8 mouse cellular contexts compared by ENCODE assay signal in the genomic region with DNA sequence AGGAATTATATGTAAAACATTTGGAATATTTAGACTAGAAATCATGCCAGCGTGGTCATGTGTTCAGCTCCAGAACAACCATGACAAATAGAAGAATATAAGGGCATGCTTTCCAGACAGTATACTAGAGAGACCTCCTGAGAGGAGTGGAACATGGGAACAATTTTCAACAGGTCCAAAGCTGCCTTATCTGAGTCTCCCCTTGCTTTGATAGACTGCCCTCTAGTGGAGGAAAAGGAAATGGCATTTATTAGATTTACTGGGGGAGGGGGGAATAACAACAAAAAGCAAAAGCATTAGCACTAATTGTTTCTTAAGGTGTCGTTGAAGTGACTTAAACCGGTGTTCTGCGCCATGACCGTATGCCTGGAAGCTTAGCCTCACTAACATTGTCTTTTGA. TPM values are rescaled to one million over a fixed set of nuclear protein-coding genes. Genes with fewer than 3 reads are reported as not detected.
DNase-seq lines count a peak whose midpoint lies in the region; ATAC-seq and TF ChIP-seq lines count a peak whose summit lies in the region.

No protein-coding gene starts in this region.

- H3K4me2 ChIP-seq in kidney, embryonic 16.5 days (replicated peaks; ENCODE audit: low read depth, low read length) = no peak overlapping the region

- TF ChIP-seq CTCF in ES-Bruce4 (IDR thresholded peaks at IDR 0.05; ENCODE audit: low read depth, low read length) = peak; percentile 11

- H3K27me3 ChIP-seq in kidney, embryonic 16.5 days (ENCODE audit: insufficient read depth, low read length) = no peaks in the 10 kb centered on the region
- no peaks in the 10 kb centered on the region; the same call in 1 of the 2 replicates for H3K27me3 ChIP-seq in ES-Bruce4 (ENCODE audit: control insufficient read depth, insufficient read depth, low read length, poor library complexity, severe bottlenecking)

- H3K4me1 ChIP-seq in kidney, embryonic 16.5 days (ENCODE audit: insufficient read depth, low read length) = peaks cover 23% of the 10 kb centered on the region; the same call in 1 of the 2 replicates
- no peaks in the 10 kb centered on the region for H3K4me1 ChIP-seq in ES-Bruce4 (ENCODE audit: control insufficient read depth, insufficient read depth, low read length)

- H3K36me3 ChIP-seq in kidney, embryonic 16.5 days (ENCODE audit: insufficient read depth, low read length) = no peaks in the 10 kb centered on the region
- H3K36me3 ChIP-seq in ES-Bruce4 (ENCODE audit: control insufficient read depth, insufficient read depth, low read length, poor library complexity, severe bottlenecking) = no peaks in the 10 kb centered on the region

- 25% methylated on average over 5 of the region's 5 CpGs for WGBS in kidney, embryonic 16.5 days

- H3K9me3 ChIP-seq in kidney, embryonic 16.5 days (ENCODE audit: low read length) = no peaks in the 10 kb centered on the region
- H3K9me3 ChIP-seq in ES-Bruce4 (replicated peaks; ENCODE audit: control insufficient read depth, insufficient read depth, low read length, poor library complexity, severe bottlenecking) = no peaks in the 10 kb centered on the region

- peak; percentile 67; the same call in 1 of the 2 replicates for ATAC-seq in kidney, embryonic 16.5 days (ENCODE audit: low FRiP score, low TSS enrichment)
- no peak for ATAC-seq in erythroblast, adult 5-6 weeks (replicated peaks; ENCODE audit: low FRiP score, poor library complexity, severe bottlenecking)

- TF ChIP-seq EP300 in ES-Bruce4 (IDR thresholded peaks at IDR 0.05; ENCODE audit: insufficient read depth, low read depth, low read length) = no peak

- no peak for TF ChIP-seq POLR2A in ES-Bruce4 (IDR thresholded peaks at IDR 0.05; ENCODE audit: insufficient read depth, low read length)

- DNase-seq in kidney, adult 11 months = no peak
- DNase-seq in A20 (ENCODE audit: low read depth, low spot score) = peak; percentile 63
- peak; percentile 88 for DNase-seq in cerebellum, adult 9-10 months
- peak; percentile 59 for DNase-seq in lung, postnatal 10 days
- no peak for DNase-seq in right cerebral cortex, adult 18-20 months

- H3K27ac ChIP-seq in kidney, embryonic 16.5 days (ENCODE audit: low read length) = no peak overlapping the region
- H3K27ac ChIP-seq in ES-Bruce4 (ENCODE audit: insufficient read depth, low read length) = no peak overlapping the region

- no peak overlapping the region for H3K9ac ChIP-seq in kidney, embryonic 16.5 days (replicated peaks; ENCODE audit: low read length)
- no peak overlapping the region for H3K9ac ChIP-seq in ES-Bruce4 (ENCODE audit: low read depth, poor library complexity, severe bottlenecking)

- no peak overlapping the region for H3K4me3 ChIP-seq in kidney, embryonic 16.5 days (ENCODE audit: low read length)
- no peak overlapping the region for H3K4me3 ChIP-seq in ES-Bruce4 (ENCODE audit: low read depth, low read length)

RNA-seq across cellular contexts. Expression of a gene that starts 0.8 kb away (rescaled TPM):
- polyA plus RNA-seq in kidney, embryonic 16.5 days (2015; fragmentation: Nextera tagmentation; extraction: Ambion mirVana) = 4.2 and 4.3 TPM in 2 replicates
- polyA plus RNA-seq in ES-Bruce4 (2011; ENCODE audit: insufficient read depth, insufficient read length, low read depth, missing spikeins) = not detected in 2 replicates
- 0.63 and 0.77 TPM in 2 replicates for total RNA-seq in erythroblast, adult 5-6 weeks (2015; ENCODE audit: low replicate concordance)
- 0.43 TPM in 1 of 2 replicates, not detected in the other for total RNA-seq in erythroblast, adult 5-6 weeks (2017; ENCODE audit: low replicate concordance)

Comparison
In these comparisons a context has a peak if more than half of its experiments do, and no peak if none do; other contexts are left out.
1. DNase-seq: peak in A20 (single experiment), cerebellum, adult 9-10 months (single experiment) and lung, postnatal 10 days (single experiment); none in kidney, adult 11 months (single experiment) and right cerebral cortex, adult 18-20 months (single experiment).